Mouse (Mus musculus) embryonic facial prominence, embryonic 10.5 days (tissue): Measurements from ENCODE around the gene Adora1. TPM values are rescaled to one million over a fixed set of nuclear protein-coding genes. Genes with fewer than 3 reads are reported as not detected.
"Not testable (repeated sequence)": the region's sequence is repeated elsewhere in the genome, so short reads cannot be mapped to it uniquely, and the experiment has no call there.

Experiments
- DNase-seq: peaks from one replicate; pipeline ENCODE4 v3.0.0-alpha.2; 2017; ENCODE audit warnings: low spot score
- H3K27ac ChIP-seq: fragments of 300-500 bp; sonication (generic); replicated peaks from 2 replicates; pipeline ENCODE4 v1.5.1; 2016; ENCODE audit warnings: mild to moderate bottlenecking
- H3K27me3 ChIP-seq: fragments of 300-500 bp; sonication (generic); replicated peaks from 2 replicates; pipeline ENCODE4 v1.6.1; 2016; ENCODE audit warnings: low read depth, mild to moderate bottlenecking; ENCODE audit not compliant: poor library complexity, severe bottlenecking
- H3K36me3 ChIP-seq: fragments of 300-500 bp; sonication (generic); replicated peaks from 2 replicates; pipeline ENCODE4 v1.6.1; 2016; ENCODE audit warnings: mild to moderate bottlenecking, moderate library complexity
- H3K4me1 ChIP-seq: fragments of 300-500 bp; sonication (generic); 2 replicates; pipeline ENCODE4 v1.6.1; 2016
- H3K4me3 ChIP-seq: fragments of 300-500 bp; sonication (generic); 2 replicates; pipeline ENCODE4 v1.5.1; 2016; ENCODE audit warnings: mild to moderate bottlenecking, moderate library complexity
- H3K9me3 ChIP-seq: fragments of 300-500 bp; sonication (generic); 2 replicates; pipeline ENCODE4 v1.6.1; 2016; ENCODE audit warnings: mild to moderate bottlenecking
- WGBS: fragments of 180-500 bp; shearing (Covaris S2); methylation state at CpG from one replicate; pipeline ENCODE4 v1.1.7; 2016; 5-methylcytosine and 5-hydroxymethylcytosine counted together
- polyA plus RNA-seq: library from polyadenylated mRNA; unstranded; fragments of >200 nt; fragmentation: Nextera tagmentation; extraction: Ambion mirVana; gene quantifications from 2 replicates; pipeline ENCODE4 v1.2.1, GENCODE M21; 2016

Gene Adora1
- polyA plus RNA-seq, 1 experiment from 2014 or later = 0.65 TPM

GRCm38 (mm10) chr1:134264341-134264740 lies 29.1 kb upstream of the Adora1 start:
- Histone ChIP-seq H3K4me1 (no peaks in the 10 kb centered on the region), H3K4me3 (no peak overlapping the region), H3K27me3 (no peaks in the 10 kb centered on the region), H3K36me3 (no peaks in the 10 kb centered on the region), H3K27ac (no peak overlapping the region), H3K9me3 (peaks cover 13% of the 10 kb centered on the region; the same call in 1 of the 2 replicates)
- DNase-seq = no peak
- WGBS = 92% methylated on average over 6 of the region's 6 CpGs

- not testable (repeated sequence) for H3K9me3 ChIP-seq, H3K4me1 ChIP-seq, H3K36me3 ChIP-seq, DNase-seq, H3K4me3 ChIP-seq, H3K27ac ChIP-seq, H3K27me3 ChIP-seq
- WGBS = 84% methylated on average over 1 of the region's 1 CpGs
These were observed 14.4 kb upstream of the Adora1 start for GRCm38 (mm10) chr1:134249681-134250080.

GRCm38 (mm10) chr1:134246590-134246989 lies 11.4 kb upstream of the Adora1 start:
- Histone ChIP-seq H3K4me1 (peaks cover 10% of the 10 kb centered on the region), H3K27me3 (peaks cover 30% of the 10 kb centered on the region), H3K36me3 (no peaks in the 10 kb centered on the region), H3K4me3 (no peak overlapping the region), H3K9me3 (no peaks in the 10 kb centered on the region), H3K27ac (no peak overlapping the region)
- DNase-seq = no peak
- WGBS = 63% methylated on average over 4 of the region's 4 CpGs

- peaks cover 10% of the 10 kb centered on the region for H3K4me1 ChIP-seq
These were observed 9.9 kb upstream of the Adora1 start for GRCm38 (mm10) chr1:134245004-134245717.

GRCm38 (mm10) chr1:134243948-134244914 lies 9.0 kb upstream of the Adora1 start:
- H3K9me3 ChIP-seq = no peaks in the 10 kb centered on the region
- no peak overlapping the region; the same call in 1 of the 2 replicates for H3K27ac ChIP-seq
- H3K4me3 ChIP-seq = peak overlapping the region; percentile 14; the same call in 1 of the 2 replicates
- WGBS = 24% methylated on average over 35 of the region's 35 CpGs
- H3K36me3 ChIP-seq = no peaks in the 10 kb centered on the region
- peak; percentile 90 for DNase-seq
- H3K4me1 ChIP-seq = peaks cover 12% of the 10 kb centered on the region
- H3K27me3 ChIP-seq = peaks cover 51% of the 10 kb centered on the region

More at GRCm38 (mm10) chr1:134245004-134245717, 9.9 kb upstream of the Adora1 start:
- WGBS = 77% methylated on average over 14 of the region's 14 CpGs
- H3K9me3 ChIP-seq = no peaks in the 10 kb centered on the region
- H3K36me3 ChIP-seq = no peaks in the 10 kb centered on the region
- peaks cover 43% of the 10 kb centered on the region for H3K27me3 ChIP-seq
- no peak overlapping the region for H3K4me3 ChIP-seq
- DNase-seq = no peak
- peak overlapping the region; percentile 5; the same call in 1 of the 2 replicates for H3K27ac ChIP-seq

- Histone ChIP-seq H3K4me1 (peaks cover 16% of the 10 kb centered on the region), H3K27me3 (peaks cover 57% of the 10 kb centered on the region), H3K9me3 (no peaks in the 10 kb centered on the region), H3K36me3 (no peaks in the 10 kb centered on the region), H3K27ac (no peak overlapping the region), H3K4me3 (no peak overlapping the region)
- no peak for DNase-seq
- WGBS = 65% methylated on average over 6 of the region's 6 CpGs
These were observed 8.3 kb upstream of the Adora1 start for GRCm38 (mm10) chr1:134243505-134243904.

- Histone ChIP-seq H3K36me3 (no peaks in the 10 kb centered on the region), H3K27ac (no peak overlapping the region), H3K9me3 (no peaks in the 10 kb centered on the region), H3K4me3 (no peak overlapping the region), H3K27me3 (peaks cover 66% of the 10 kb centered on the region), H3K4me1 (peaks cover 16% of the 10 kb centered on the region)
- no peak for DNase-seq
- WGBS = 77% methylated on average over 2 of the region's 2 CpGs
These were observed 7.1 kb upstream of the Adora1 start for GRCm38 (mm10) chr1:134242286-134242685.

GRCm38 (mm10) chr1:134241298-134241697 lies 6.1 kb upstream of the Adora1 start:
- no peak overlapping the region for H3K4me3 ChIP-seq
- H3K27me3 ChIP-seq = peaks cover 76% of the 10 kb centered on the region
- H3K27ac ChIP-seq = no peak overlapping the region
- no peaks in the 10 kb centered on the region for H3K9me3 ChIP-seq
- WGBS = 78% methylated on average over 8 of the region's 8 CpGs
- no peaks in the 10 kb centered on the region for H3K36me3 ChIP-seq
- no peak for DNase-seq
- peaks cover 16% of the 10 kb centered on the region for H3K4me1 ChIP-seq

GRCm38 (mm10) chr1:134240701-134241100 lies 5.5 kb upstream of the Adora1 start:
- no peak overlapping the region for H3K4me3 ChIP-seq
- WGBS = 87% methylated on average over 9 of the region's 9 CpGs
- H3K4me1 ChIP-seq = peaks cover 22% of the 10 kb centered on the region
- no peak for DNase-seq
- peaks cover 82% of the 10 kb centered on the region for H3K27me3 ChIP-seq
- H3K27ac ChIP-seq = no peak overlapping the region
- no peaks in the 10 kb centered on the region for H3K36me3 ChIP-seq
- H3K9me3 ChIP-seq = no peaks in the 10 kb centered on the region

- no peaks in the 10 kb centered on the region for H3K36me3 ChIP-seq
- DNase-seq = no peak
- H3K9me3 ChIP-seq = no peaks in the 10 kb centered on the region
- H3K4me3 ChIP-seq = no peak overlapping the region
- no peak overlapping the region for H3K27ac ChIP-seq
- peaks cover 38% of the 10 kb centered on the region for H3K4me1 ChIP-seq
- H3K27me3 ChIP-seq = peaks cover 92% of the 10 kb centered on the region
- 84% methylated on average over 3 of the region's 3 CpGs for WGBS
These were observed 2.2 kb upstream of the Adora1 start for GRCm38 (mm10) chr1:134237438-134237837.

- Histone ChIP-seq H3K9me3 (no peaks in the 10 kb centered on the region), H3K4me3 (no peak overlapping the region), H3K27ac (no peak overlapping the region), H3K36me3 (no peaks in the 10 kb centered on the region), H3K27me3 (peaks cover 91% of the 10 kb centered on the region), H3K4me1 (peaks cover 39% of the 10 kb centered on the region)
- no peak for DNase-seq
- WGBS = 23% methylated on average over 3 of the region's 3 CpGs
These were observed 911 bp upstream of the Adora1 start for GRCm38 (mm10) chr1:134236142-134236541.

- peak; percentile 60 for DNase-seq
- peaks cover 86% of the 10 kb centered on the region for H3K27me3 ChIP-seq
- peak overlapping the region; percentile 61; the same call in 1 of the 2 replicates for H3K27ac ChIP-seq
- H3K36me3 ChIP-seq = no peaks in the 10 kb centered on the region
- 1% methylated on average over 41 of the region's 41 CpGs for WGBS
- H3K4me3 ChIP-seq = peak overlapping the region; percentile 64
- peaks cover 39% of the 10 kb centered on the region for H3K4me1 ChIP-seq
- H3K9me3 ChIP-seq = no peaks in the 10 kb centered on the region
These were observed 508 bp downstream of the Adora1 start for GRCm38 (mm10) chr1:134234455-134235390.
